Mouse (Mus musculus) spleen, adult 2 months (tissue): ENCODE results near the gene Apoa2. TPM values are rescaled to one million over a fixed set of nuclear protein-coding genes. Genes with fewer than 3 reads are reported as not detected.

Experiments
- DNase-seq, 2 experiments: peaks; one replicate each; pipeline versions ENCODE4 v3.0.0 to v3.0.0-alpha.2; 2012 to 2021; ENCODE audit warnings: low spot score in 2 of 2, low read depth in 1 of 2
- H3K27ac ChIP-seq: fragments of 200-500 bp; 2 replicates; pipeline ENCODE4 v1.5.1; 2012; ENCODE audit warnings: low read length, inconsistent platforms; ENCODE audit not compliant: insufficient read depth
- H3K27me3 ChIP-seq: fragments of 200-500 bp; 2 replicates; pipeline ENCODE4 v1.6.1; 2012; ENCODE audit warnings: mild to moderate bottlenecking, moderate library complexity, low read length, inconsistent platforms; ENCODE audit not compliant: control insufficient read depth, insufficient read depth
- H3K36me3 ChIP-seq: fragments of 200-500 bp; 2 replicates; pipeline ENCODE4 v1.6.1; 2012; ENCODE audit warnings: mild to moderate bottlenecking, low read length, inconsistent platforms; ENCODE audit not compliant: control insufficient read depth, insufficient read depth
- H3K4me1 ChIP-seq: fragments of 200-500 bp; 2 replicates; pipeline ENCODE4 v1.6.1; 2011; ENCODE audit warnings: inconsistent platforms; ENCODE audit not compliant: control insufficient read depth, insufficient read depth, insufficient read length
- H3K4me3 ChIP-seq: fragments of 200-500 bp; 2 replicates; pipeline ENCODE4 v1.5.1; 2011; ENCODE audit warnings: mild to moderate bottlenecking, inconsistent platforms; ENCODE audit not compliant: insufficient read depth, insufficient read length; ENCODE audit errors: extremely low read depth
- CTCF ChIP-seq: fragments of 200-500 bp; IDR thresholded peaks from 2 replicates; pipeline ENCODE4 v1.5.1; 2011; ENCODE audit warnings: mild to moderate bottlenecking, inconsistent platforms; ENCODE audit not compliant: insufficient read depth, insufficient read length, insufficient replicate concordance; ENCODE audit errors: extremely low read depth
- POLR2A ChIP-seq: fragments of 200-500 bp; IDR thresholded peaks from 2 replicates; pipeline ENCODE4 v1.6.1; 2011; ENCODE audit warnings: low read depth, low read length, inconsistent platforms
- WGBS: fragments of 180-500 bp; shearing (Covaris S2); methylation state at CpG from one replicate; pipeline ENCODE4 v1.1.7; 2018; 5-methylcytosine and 5-hydroxymethylcytosine counted together
- polyA plus RNA-seq: library from polyadenylated mRNA; depleted of rRNA; stranded (reverse); fragments of >200 nt; gene quantifications from 2 replicates; pipeline ENCODE4 v1.2.3, GENCODE M21; 2012

The Apoa2 gene
- polyA plus RNA-seq, 1 experiment = 1.8 TPM

DNA sequence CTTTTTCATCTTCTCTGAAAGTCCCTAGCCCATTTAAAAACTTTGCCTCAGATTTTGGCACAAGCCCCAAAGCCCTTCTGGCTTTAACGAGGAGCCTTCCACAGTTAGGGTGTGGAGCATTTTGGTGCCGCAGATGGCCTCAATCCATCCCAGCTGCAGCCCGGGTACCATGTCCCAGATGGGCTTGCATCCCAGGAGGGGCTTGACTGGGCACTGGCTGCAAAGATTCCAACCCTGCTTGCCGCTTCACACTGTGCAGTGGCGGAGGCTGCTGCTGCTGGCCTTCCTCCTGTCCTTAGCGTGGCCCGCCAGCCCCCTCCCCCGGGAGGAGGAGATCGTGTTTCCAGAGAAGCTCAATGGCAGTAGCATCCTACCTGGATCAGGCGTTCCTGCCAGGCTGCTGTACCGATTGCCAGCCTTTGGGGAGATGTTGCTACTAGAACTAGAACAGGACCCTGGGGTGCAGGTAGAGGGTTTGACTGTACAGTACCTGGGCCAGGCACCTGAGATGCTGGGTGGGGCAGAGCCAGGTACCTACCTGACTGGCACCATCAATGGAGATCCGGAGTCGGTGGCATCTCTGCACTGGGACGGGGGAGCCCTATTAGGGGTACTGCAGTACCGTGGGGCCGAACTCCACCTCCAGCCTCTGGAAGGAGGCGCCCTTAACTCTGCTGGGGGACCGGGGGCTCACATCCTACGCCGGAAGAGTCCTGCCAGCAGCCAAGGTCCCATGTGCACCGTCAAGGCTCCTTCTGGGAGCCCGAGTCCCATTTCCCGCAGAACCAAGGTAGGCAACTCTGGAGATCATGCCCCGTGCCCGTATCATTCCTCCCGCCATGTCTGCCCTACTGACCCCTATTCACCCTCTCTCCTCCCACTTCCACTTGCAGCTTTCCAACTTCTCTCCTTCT, 26.1 kb downstream of the Apoa2 start, which contains the start of gene Ndufs2:
Gene Ndufs2, minus strand, starts transcription at position 709 of the 914 bp plus-strand sequence.
- H3K27me3 ChIP-seq = 0 out of 2 replicates have a peak, but pooled peaks cover 1% of the 10 kb centered on the region
- 69% methylated on average over 26 of the region's 26 CpGs for WGBS
- peaks cover 4% of the 10 kb centered on the region; the same call in 1 of the 2 replicates for H3K4me1 ChIP-seq
- TF ChIP-seq POLR2A = no peak
- TF ChIP-seq CTCF = no peak
- no peak within 1 kb of the TSS for H3K27ac ChIP-seq
- no peak within 1 kb of the TSS for H3K4me3 ChIP-seq
- no peaks in the 10 kb centered on the region for H3K36me3 ChIP-seq
- no peak for DNase-seq

- Histone ChIP-seq H3K4me3 (no peak overlapping the region), H3K36me3 (no peaks in the 10 kb centered on the region), H3K4me1 (no peaks in the 10 kb centered on the region), H3K27ac (no peak overlapping the region), H3K27me3 (0 out of 2 replicates have a peak, but pooled peaks cover 1% of the 10 kb centered on the region)
- 36% methylated on average over 13 of the region's 13 CpGs for WGBS
- no peak for DNase-seq
- TF ChIP-seq CTCF (no peak), POLR2A (no peak)
Measured at GRCm38 (mm10) chr1:171251594-171252324, 26.9 kb downstream of the Apoa2 start.

GRCm38 (mm10) chr1:171252415-171252814, 27.6 kb downstream of the Apoa2 start:
- no peaks in the 10 kb centered on the region for H3K4me1 ChIP-seq
- no peak for DNase-seq
- 87% methylated on average over 17 of the region's 17 CpGs for WGBS
- 0 out of 2 replicates have a peak, but pooled peaks cover 1% of the 10 kb centered on the region for H3K27me3 ChIP-seq
- H3K4me3 ChIP-seq = no peak overlapping the region
- no peak overlapping the region for H3K27ac ChIP-seq
- TF ChIP-seq POLR2A (no peak), CTCF (no peak)
- no peaks in the 10 kb centered on the region for H3K36me3 ChIP-seq

GRCm38 (mm10) chr1:171256095-171256818, 31.4 kb downstream of the Apoa2 start:
- H3K27me3 ChIP-seq = 0 out of 2 replicates have a peak, but pooled peaks cover 2% of the 10 kb centered on the region
- DNase-seq = no peak

GRCm38 (mm10) chr1:171256937-171257548, 32.2 kb downstream of the Apoa2 start:
- peak; percentile 59; the same call in 1 of the 2 replicates for TF ChIP-seq CTCF
- TF ChIP-seq POLR2A = no peak
- H3K4me3 ChIP-seq = no peak overlapping the region
- H3K36me3 ChIP-seq = no peaks in the 10 kb centered on the region
- H3K27me3 ChIP-seq = 0 out of 2 replicates have a peak, but pooled peaks cover 2% of the 10 kb centered on the region
- 66% methylated on average over 15 of the region's 15 CpGs for WGBS
- H3K27ac ChIP-seq = no peak overlapping the region
- no peaks in the 10 kb centered on the region for H3K4me1 ChIP-seq
- peak in 1 of 2 experiments; percentile 55 for DNase-seq

More at GRCm38 (mm10) chr1:171256095-171256818, 31.4 kb downstream of the Apoa2 start:
- H3K27ac ChIP-seq = no peak overlapping the region
- no peaks in the 10 kb centered on the region for H3K4me1 ChIP-seq
- no peak for TF ChIP-seq POLR2A
- no peak for TF ChIP-seq CTCF
- H3K36me3 ChIP-seq = no peaks in the 10 kb centered on the region
- 92% methylated on average over 24 of the region's 24 CpGs for WGBS
- H3K4me3 ChIP-seq = no peak overlapping the region

GRCm38 (mm10) chr1:171257781-171258180, 32.9 kb downstream of the Apoa2 start:
- H3K36me3 ChIP-seq = no peaks in the 10 kb centered on the region
- no peaks in the 10 kb centered on the region for H3K4me1 ChIP-seq
- H3K27ac ChIP-seq = no peak overlapping the region
- no peak overlapping the region for H3K4me3 ChIP-seq
- DNase-seq = no peak
- H3K27me3 ChIP-seq = 0 out of 2 replicates have a peak, but pooled peaks cover 2% of the 10 kb centered on the region
- TF ChIP-seq POLR2A (no peak), CTCF (no peak)
- 89% methylated on average over 9 of the region's 9 CpGs for WGBS
